Mouse (Mus musculus): Measurements from ENCODE around the gene Vax2. TPM values are rescaled to one million over a fixed set of nuclear protein-coding genes. Genes with fewer than 3 reads are reported as not detected.

Vax2 gene
- polyA plus RNA-seq, 1 experiment from 2014 or later: 3.3 TPM

DNA sequence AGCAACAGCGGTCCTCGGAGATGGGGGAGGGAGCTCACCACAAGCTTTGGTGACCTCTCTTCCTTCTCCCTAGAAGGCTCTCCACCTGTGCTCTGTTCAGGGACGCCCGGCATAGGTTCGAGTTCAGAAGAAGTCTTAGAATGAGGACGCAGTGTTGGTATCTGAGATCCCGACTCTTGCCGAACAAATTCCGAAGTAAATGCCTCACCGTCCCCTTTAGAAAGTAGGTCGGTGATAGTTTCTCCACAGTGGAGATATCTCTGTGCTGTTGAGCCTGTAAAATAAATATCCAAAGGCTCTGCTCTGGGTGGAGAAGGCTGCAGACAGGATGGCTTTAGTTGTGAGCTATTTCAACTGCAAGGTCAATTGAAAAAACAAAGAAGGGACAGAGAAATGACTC, 10.1 kb upstream of the Vax2 start:
- H3K4me3 ChIP-seq: no peak overlapping the region
- peak; percentile 26 for DNase-seq (ENCODE audit: extremely low spot score, low spot score)
- peaks cover 6% of the 10 kb centered on the region; the same call in 1 of the 2 replicates for H3K9me3 ChIP-seq
- no peaks in the 10 kb centered on the region for H3K36me3 ChIP-seq (replicated peaks)
- peaks cover 7% of the 10 kb centered on the region for H3K4me1 ChIP-seq
- peaks cover 100% of the 10 kb centered on the region for H3K27me3 ChIP-seq (ENCODE audit: poor library complexity, severe bottlenecking)
- H3K27ac ChIP-seq: no peak overlapping the region
- WGBS: 2% methylated on average over 11 of the region's 11 CpGs

DNA sequence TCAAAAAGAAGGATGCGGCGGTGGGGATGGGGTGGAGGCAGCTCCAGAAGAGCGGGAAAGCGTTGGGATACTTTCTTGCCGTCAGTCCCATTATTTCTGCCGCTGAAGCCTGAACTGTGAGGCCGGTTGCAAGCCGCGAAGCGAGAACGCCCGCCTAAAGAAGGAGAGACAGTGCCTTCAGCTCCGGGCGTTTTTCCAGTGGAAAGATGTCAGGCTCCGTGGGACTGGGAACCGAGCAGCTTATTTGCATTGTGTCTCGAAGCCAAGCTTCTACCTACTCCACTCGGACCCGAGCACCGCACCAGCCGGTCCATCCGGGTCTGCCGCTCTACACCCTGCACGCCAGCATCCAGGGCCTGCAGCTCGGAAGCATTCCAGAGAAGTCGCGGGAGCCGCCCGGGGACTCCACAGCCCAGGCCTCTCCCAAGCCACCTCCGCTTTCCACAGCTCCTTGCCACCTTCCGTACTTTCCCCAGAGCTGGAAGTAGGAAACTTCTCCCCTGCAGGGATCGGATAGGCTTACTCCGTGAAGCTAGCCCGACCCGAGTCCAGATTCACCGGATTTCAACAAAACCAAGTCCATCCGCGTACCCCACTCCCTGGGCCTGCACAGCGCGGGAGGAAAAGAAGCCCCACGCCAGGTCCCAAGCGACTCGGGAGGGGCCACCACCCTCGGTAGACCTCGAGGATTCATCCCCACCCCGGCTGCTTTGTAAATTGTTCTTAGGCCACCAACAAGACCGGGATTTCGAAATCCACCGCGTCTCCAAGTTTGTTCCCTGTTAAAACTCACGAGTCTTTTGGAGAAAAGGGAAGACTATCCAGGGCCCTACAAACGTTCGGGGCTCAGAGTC, 8.7 kb upstream of the Vax2 start:
- Histone ChIP-seq H3K27me3 (ENCODE audit: poor library complexity, severe bottlenecking) (peaks cover 100% of the 10 kb centered on the region), H3K9me3 (peaks cover 6% of the 10 kb centered on the region; the same call in 1 of the 2 replicates), H3K27ac (no peak overlapping the region), H3K36me3 (replicated peaks) (no peaks in the 10 kb centered on the region), H3K4me1 (peaks cover 7% of the 10 kb centered on the region), H3K4me3 (peak overlapping the region; percentile 23)
- peak; percentile 65 for DNase-seq (ENCODE audit: extremely low spot score, low spot score)
- under 1% methylated on average over 53 of the region's 53 CpGs for WGBS

DNA sequence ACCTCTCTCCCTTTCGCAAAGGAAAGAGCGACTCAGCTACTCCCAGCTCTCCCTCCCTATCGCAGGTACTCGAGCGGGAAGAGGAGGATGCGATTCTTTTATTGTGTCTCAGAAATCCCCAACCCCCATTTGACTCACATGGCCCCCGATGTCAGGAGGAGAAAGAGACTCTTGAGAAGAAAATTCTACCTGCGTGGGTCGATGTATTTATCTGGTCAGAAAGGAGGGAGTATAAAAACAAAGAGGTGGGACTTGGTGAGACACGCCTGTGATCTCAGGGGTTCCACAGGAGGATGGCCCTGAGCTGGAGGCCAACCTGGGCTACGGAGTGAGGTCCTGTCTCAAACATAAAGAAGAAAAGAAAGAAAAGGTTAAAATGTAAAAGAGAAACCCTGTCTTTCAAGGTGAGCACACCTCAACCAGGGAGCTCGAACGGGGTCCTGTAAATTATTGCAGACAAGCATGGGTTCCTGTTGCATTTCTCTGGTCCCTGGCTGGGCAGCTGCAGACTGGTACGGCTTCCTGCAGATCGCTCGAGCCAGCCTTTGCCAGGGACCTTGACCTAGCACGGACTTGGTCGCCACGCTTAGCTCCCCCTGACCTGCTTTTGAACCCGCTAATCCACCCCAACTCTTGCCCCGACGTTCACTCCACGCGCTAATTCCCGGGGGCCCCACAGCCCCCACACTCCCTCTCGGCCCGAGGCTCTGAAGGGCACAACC, 7.9 kb upstream of the Vax2 start:
- H3K4me3 ChIP-seq: no peak overlapping the region
- DNase-seq (ENCODE audit: extremely low spot score, low spot score): no peak
- 2% methylated on average over 27 of the region's 27 CpGs for WGBS
- peaks cover 100% of the 10 kb centered on the region for H3K27me3 ChIP-seq (ENCODE audit: poor library complexity, severe bottlenecking)
- no peak overlapping the region for H3K27ac ChIP-seq
- peaks cover 7% of the 10 kb centered on the region for H3K4me1 ChIP-seq
- no peaks in the 10 kb centered on the region for H3K36me3 ChIP-seq (replicated peaks)
- H3K9me3 ChIP-seq: peaks cover 6% of the 10 kb centered on the region; the same call in 1 of the 2 replicates

DNA sequence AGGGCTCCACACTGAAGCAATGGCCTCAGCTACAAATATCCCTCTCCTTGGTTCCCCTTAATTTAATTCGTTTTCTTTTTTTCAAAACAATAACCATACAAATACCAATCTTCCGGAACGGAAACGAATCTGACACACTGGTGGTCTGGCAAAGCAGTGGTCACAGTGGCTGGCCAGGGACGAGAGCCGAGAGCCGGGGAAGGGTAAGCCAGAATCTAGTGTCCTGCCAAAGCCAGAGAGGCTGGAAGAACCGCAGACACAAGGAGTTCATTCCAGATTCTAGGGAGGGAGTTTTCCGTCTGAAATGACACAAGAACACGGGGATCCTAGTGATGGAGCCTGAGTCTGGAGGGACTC, 7.4 kb upstream of the Vax2 start:
- 1% methylated on average over 10 of the region's 10 CpGs for WGBS
- no peaks in the 10 kb centered on the region for H3K36me3 ChIP-seq (replicated peaks)
- no peak for DNase-seq (ENCODE audit: extremely low spot score, low spot score)
- H3K4me1 ChIP-seq: peaks cover 7% of the 10 kb centered on the region
- H3K4me3 ChIP-seq: no peak overlapping the region
- H3K27me3 ChIP-seq (ENCODE audit: poor library complexity, severe bottlenecking): peaks cover 100% of the 10 kb centered on the region
- H3K9me3 ChIP-seq: peaks cover 6% of the 10 kb centered on the region; the same call in 1 of the 2 replicates
- no peak overlapping the region for H3K27ac ChIP-seq

DNA sequence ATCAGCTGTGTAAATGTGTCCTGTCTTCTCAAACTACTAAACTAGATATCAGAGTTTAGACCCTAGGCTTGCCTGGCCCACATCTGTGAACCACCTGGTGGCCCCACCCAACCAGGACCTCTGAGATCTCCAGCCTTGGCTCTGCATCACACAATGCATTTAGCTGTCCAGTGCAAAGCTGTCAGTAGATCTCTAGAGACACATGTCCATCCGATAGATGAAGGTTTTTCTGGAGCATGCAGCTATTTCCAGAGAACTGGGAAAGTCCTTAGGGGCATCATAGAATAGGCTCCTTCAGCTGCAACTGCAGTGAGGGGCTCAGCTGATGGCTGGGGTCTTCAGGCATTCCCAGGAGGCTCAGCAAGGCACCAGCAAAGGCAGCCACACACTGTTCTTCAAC, 6.8 kb upstream of the Vax2 start:
- no peak overlapping the region for H3K4me3 ChIP-seq
- DNase-seq (ENCODE audit: extremely low spot score, low spot score): no peak
- WGBS: 12% methylated on average over 1 of the region's 1 CpGs

DNA sequence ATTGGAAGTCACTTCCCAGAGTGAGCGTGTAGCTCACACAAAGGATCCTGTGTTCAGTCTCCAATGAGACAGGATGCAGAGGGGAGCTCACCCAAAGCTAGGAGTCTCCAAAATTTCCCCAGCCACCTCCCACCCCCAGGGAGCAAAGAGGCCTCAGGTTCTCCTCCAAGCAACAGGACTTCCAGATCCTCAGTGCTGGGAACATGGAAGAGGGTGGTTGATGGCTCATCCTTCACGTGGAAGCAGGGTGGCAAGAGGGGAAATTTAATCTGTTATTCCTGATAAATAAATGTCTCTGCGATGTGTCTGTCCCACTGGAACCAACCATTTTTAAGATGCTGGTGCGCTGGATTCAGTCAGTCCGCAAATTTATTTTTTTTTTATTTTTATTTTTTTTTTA, 6.4 kb upstream of the Vax2 start:
- Histone ChIP-seq H3K9me3 (peaks cover 6% of the 10 kb centered on the region; the same call in 1 of the 2 replicates), H3K4me1 (peaks cover 9% of the 10 kb centered on the region), H3K27me3 (ENCODE audit: poor library complexity, severe bottlenecking) (peaks cover 100% of the 10 kb centered on the region), H3K4me3 (no peak overlapping the region), H3K36me3 (replicated peaks) (no peaks in the 10 kb centered on the region), H3K27ac (no peak overlapping the region)
- DNase-seq (ENCODE audit: extremely low spot score, low spot score): no peak
- 17% methylated on average over 5 of the region's 5 CpGs for WGBS

More for the DNA sequence above, 6.8 kb upstream of the Vax2 start:
- H3K27me3 ChIP-seq (ENCODE audit: poor library complexity, severe bottlenecking): peaks cover 100% of the 10 kb centered on the region
- peaks cover 6% of the 10 kb centered on the region; the same call in 1 of the 2 replicates for H3K9me3 ChIP-seq
- H3K27ac ChIP-seq: no peak overlapping the region
- H3K4me1 ChIP-seq: peaks cover 7% of the 10 kb centered on the region
- no peaks in the 10 kb centered on the region for H3K36me3 ChIP-seq (replicated peaks)

DNA sequence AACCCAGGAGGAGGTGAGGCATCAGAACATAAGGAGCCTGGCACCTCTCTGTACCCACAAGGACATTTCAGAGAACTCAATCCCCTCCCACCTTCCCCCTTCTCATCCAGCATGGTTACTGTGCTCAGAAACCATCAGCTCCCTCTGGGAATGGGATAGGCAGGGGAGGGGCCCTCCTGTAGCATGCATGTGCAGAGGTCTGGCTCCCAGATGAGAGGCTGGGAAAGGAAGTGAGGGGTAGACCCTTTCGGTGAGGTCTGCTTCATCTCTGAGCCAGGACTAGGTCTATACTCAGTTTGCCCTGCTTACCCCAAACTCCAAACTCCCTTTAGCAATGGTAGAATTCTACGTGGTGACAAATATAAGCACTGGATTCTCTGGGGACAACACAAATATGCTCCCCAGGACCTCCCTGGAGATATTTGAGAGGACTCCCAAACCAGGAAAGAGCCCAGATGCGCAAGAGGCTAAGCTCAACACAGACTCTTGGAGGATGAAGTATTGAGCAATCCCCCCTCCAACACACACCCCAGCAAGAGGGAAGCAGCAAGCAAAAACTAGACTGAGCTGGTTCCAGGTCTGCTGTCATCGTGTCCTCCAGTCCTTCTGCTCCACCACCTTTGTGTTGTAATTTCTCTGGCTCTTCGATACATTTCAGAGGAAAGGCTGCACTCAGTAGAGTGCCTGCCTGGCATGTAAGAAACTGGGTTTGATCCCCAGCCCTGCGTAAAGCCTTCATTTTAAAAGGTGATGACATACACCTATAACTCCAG, 3.1 kb upstream of the Vax2 start:
- H3K36me3 ChIP-seq (replicated peaks): no peaks in the 10 kb centered on the region
- 4% methylated on average over 6 of the region's 6 CpGs for WGBS
- peaks cover 6% of the 10 kb centered on the region; the same call in 1 of the 2 replicates for H3K9me3 ChIP-seq
- no peak overlapping the region for H3K4me3 ChIP-seq
- peaks cover 30% of the 10 kb centered on the region for H3K4me1 ChIP-seq
- no peak overlapping the region for H3K27ac ChIP-seq
- H3K27me3 ChIP-seq (ENCODE audit: poor library complexity, severe bottlenecking): peaks cover 100% of the 10 kb centered on the region
- no peak for DNase-seq (ENCODE audit: extremely low spot score, low spot score)

DNA sequence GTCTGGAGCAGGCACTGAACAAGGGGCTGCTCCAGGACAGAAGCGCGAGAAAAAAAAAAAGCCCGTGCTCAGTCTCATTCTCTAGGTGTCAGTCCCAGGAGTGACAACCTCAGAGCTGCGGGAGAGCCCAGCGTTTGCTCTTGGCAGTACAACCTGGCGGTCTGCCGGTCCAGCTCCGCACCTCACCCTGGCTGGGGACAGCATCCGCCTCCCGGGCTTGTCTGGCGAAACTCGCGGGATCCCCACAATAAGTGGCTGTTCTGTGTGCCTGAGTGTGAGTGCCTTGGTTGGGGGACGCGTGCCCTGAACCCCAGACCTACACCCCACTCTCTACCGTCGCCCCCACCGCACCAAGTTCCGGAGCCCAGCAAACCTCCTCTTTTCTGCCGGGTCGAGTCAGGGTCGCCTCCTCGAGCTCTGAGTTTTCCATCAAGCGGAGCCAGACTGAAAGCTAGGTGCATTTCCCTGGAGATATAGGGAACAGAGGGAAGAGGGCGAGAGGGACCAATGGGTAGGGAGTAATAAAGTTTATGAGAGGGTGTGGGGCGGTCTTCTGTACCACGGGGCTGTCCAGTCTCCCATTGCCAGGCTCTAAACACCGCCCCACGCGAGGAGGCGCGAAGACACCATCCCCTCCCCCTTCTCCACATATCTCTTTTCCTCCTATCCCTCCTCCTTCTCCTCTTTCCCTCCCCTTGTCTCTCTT, 550 bp upstream of the Vax2 start:
- Histone ChIP-seq H3K4me3 (peak overlapping the region; percentile 60), H3K4me1 (peaks cover 50% of the 10 kb centered on the region), H3K9me3 (no peaks in the 10 kb centered on the region), H3K36me3 (replicated peaks) (no peaks in the 10 kb centered on the region), H3K27ac (peak overlapping the region; percentile 48; the same call in 1 of the 2 replicates), H3K27me3 (ENCODE audit: poor library complexity, severe bottlenecking) (peaks cover 100% of the 10 kb centered on the region)
- no peak for DNase-seq (ENCODE audit: extremely low spot score, low spot score)
- 0% methylated on average over 32 of the region's 32 CpGs for WGBS

DNA sequence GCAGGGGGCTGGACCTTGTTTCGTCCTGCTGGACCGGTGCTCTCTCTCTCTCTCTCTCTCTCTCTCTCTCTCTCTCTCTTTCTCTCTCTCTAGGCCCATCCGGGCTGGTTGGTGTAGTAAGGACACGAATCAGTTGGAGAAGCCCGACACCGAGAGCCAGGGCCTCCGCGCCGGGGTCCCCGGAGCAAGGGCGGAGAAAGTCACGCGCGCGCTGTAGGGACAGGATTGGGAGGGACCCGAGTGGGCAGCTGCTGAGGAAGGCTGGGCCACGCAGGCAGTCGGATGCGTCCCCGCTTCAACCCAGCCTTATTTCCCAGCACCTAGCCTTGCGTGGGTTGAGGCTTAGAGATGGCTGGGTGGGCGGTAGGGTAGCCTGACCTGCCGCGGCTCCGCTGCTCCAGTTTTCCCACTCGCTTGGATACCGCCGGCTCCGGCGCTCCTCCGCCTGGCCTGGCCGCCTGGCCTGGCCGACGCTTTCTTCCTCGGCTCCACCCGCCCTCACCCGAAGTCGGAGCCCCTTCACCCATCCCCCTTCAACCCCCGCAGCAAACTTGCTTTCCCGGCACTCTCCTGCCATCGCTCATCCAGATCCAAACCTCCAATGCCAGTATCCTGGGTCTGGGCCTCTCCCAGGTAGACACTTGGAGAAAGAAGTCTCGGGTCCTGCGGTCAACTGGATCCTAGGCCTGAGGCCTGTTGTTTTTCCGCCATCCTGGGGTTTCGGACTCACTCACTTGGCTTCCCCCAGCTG, 836 bp downstream of the Vax2 start:
- no peaks in the 10 kb centered on the region for H3K9me3 ChIP-seq
- no peak for DNase-seq (ENCODE audit: extremely low spot score, low spot score)
- H3K4me1 ChIP-seq: peaks cover 56% of the 10 kb centered on the region
- no peak overlapping the region for H3K27ac ChIP-seq
- H3K36me3 ChIP-seq (replicated peaks): no peaks in the 10 kb centered on the region
- H3K27me3 ChIP-seq (ENCODE audit: poor library complexity, severe bottlenecking): peaks cover 100% of the 10 kb centered on the region
- H3K4me3 ChIP-seq: peak overlapping the region; percentile 60
- WGBS: under 1% methylated on average over 45 of the region's 45 CpGs

DNA sequence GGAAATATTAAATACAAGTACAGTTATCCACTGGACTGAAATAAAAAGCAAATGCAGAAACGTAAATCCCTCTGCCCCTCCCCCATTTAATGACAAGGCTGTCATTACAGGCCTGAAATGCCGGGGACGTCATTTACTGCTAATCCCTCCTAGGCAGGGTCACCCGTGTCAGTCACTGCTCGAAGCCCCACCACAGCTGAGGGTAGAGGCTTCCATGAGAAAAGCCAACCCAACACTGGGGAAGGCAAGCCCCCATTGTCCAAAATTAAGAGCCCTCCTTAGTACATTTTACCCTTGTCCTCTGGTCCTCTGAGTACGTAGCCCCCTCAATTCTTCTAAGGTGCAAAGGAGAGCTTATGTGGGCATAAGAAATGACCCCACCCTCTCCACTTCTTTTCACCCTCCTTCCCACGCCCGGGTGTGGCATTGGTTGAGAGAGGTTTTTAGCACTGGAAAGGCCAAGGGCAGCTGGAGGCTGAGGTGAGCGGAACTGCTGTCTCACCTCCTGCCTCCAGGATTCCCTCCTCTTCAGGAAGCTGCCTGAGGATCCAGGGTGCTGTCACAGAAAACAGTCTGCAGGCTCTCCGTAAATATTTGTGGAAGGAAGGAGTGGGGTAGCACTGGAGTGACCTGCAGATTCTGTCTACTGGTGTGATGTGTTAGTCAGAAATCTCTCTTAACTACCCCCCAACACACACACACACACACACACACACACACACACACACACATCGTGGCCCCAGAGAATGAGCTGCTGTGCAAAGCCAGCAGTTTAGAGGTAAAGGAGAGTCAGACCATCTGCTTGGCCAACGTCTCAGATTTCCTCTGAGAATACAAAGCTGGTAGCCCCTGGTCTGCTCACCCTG, 2.4 kb downstream of the Vax2 start:
- no peak for DNase-seq (ENCODE audit: extremely low spot score, low spot score)
- 1% methylated on average over 12 of the region's 12 CpGs for WGBS
- H3K36me3 ChIP-seq (replicated peaks): no peaks in the 10 kb centered on the region
- no peaks in the 10 kb centered on the region for H3K9me3 ChIP-seq
- H3K4me3 ChIP-seq: no peak overlapping the region
- peaks cover 100% of the 10 kb centered on the region for H3K27me3 ChIP-seq (ENCODE audit: poor library complexity, severe bottlenecking)
- peaks cover 56% of the 10 kb centered on the region for H3K4me1 ChIP-seq
- no peak overlapping the region for H3K27ac ChIP-seq

All from forebrain, embryonic 10.5 days (tissue).